Mouse (Mus musculus): Measurements from ENCODE around the gene Ilkap. TPM values are rescaled to one million over a fixed set of nuclear protein-coding genes. Genes with fewer than 3 reads are reported as not detected.

Gene Ilkap
- polyA plus RNA-seq, 1 experiment = 80.3 TPM

GRCm38 (mm10) chr1:91430761-91431160, 32.1 kb upstream of the Ilkap start:
- no peak overlapping the region for H3K4me2 ChIP-seq (ENCODE audit: low read depth)
- H3ac ChIP-seq (ENCODE audit: control insufficient read depth, insufficient read length) = no peak overlapping the region
- H3K79me2 ChIP-seq (ENCODE audit: control insufficient read depth, insufficient read depth) = no peaks in the 10 kb centered on the region
- TF ChIP-seq POLR2AphosphoS2 (IDR thresholded peaks at IDR 0.05; ENCODE audit: insufficient read length, low read depth) (no peak), MAX (IDR thresholded peaks at IDR 0.05; ENCODE audit: low read depth) (no peak)
- H3K4me3 ChIP-seq = no peak overlapping the region
- peaks cover 20% of the 10 kb centered on the region for H3K36me3 ChIP-seq (ENCODE audit: control insufficient read depth, insufficient read depth)
- H3K27me3 ChIP-seq (ENCODE audit: control insufficient read depth, insufficient read depth, insufficient read length) = no peaks in the 10 kb centered on the region

DNA sequence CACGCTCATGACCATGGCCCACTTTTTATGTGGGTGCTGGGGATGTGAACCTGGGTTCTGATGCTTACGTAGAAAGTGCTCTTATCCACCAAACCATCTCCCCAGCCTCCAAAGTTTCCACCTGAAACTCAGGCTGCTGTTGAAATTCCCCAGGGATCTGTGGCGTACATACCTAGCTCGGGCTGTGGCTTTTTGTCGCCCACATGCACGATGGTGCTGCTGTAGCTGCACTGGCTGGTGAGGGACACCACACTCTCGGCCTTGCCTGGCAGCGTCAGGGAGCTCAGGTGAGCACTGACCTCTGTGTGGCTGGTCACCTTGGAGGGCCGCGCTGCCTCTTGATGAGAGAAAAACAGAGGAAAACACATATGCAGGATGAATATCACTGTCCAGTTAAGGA, 30.6 kb upstream of the Ilkap start:
- Histone ChIP-seq H3K79me2 (ENCODE audit: control insufficient read depth, insufficient read depth) (no peaks in the 10 kb centered on the region), H3ac (ENCODE audit: control insufficient read depth, insufficient read length) (no peak overlapping the region), H3K36me3 (ENCODE audit: control insufficient read depth, insufficient read depth) (peaks cover 11% of the 10 kb centered on the region), H3K4me3 (no peak overlapping the region), H3K27me3 (ENCODE audit: control insufficient read depth, insufficient read depth, insufficient read length) (no peaks in the 10 kb centered on the region), H3K4me2 (ENCODE audit: low read depth) (no peak overlapping the region)
- TF ChIP-seq E2F4 (IDR thresholded peaks at IDR 0.05; ENCODE audit: insufficient read depth) (no peak), SRF (IDR thresholded peaks at IDR 0.05; ENCODE audit: control insufficient read depth, insufficient read length, low read depth) (no peak), POLR2AphosphoS2 (IDR thresholded peaks at IDR 0.05; ENCODE audit: insufficient read length, low read depth) (no peak), REST (IDR thresholded peaks at IDR 0.05; ENCODE audit: insufficient read depth, insufficient read length) (no peak)

- Histone ChIP-seq H3K36me3 (ENCODE audit: control insufficient read depth, insufficient read depth) (peaks cover 11% of the 10 kb centered on the region), H3K4me2 (ENCODE audit: low read depth) (no peak overlapping the region), H3K27me3 (ENCODE audit: control insufficient read depth, insufficient read depth, insufficient read length) (no peaks in the 10 kb centered on the region), H3K79me2 (ENCODE audit: control insufficient read depth, insufficient read depth) (no peaks in the 10 kb centered on the region), H3K4me3 (no peak overlapping the region), H3ac (ENCODE audit: control insufficient read depth, insufficient read length) (no peak overlapping the region)
- no peak for TF ChIP-seq CEBPB (IDR thresholded peaks at IDR 0.05; ENCODE audit: insufficient read depth, poor library complexity, severe bottlenecking)
- no peak for TF ChIP-seq REST (IDR thresholded peaks at IDR 0.05; ENCODE audit: insufficient read depth, insufficient read length)
- TF ChIP-seq E2F4 (IDR thresholded peaks at IDR 0.05; ENCODE audit: insufficient read depth) = no peak
- TF ChIP-seq MYOG (IDR thresholded peaks at IDR 0.05; ENCODE audit: control insufficient read depth in 1 of 3, insufficient read depth in 1 of 3, insufficient read length in 2 of 3, low read depth in 2 of 3) = no peak
- TF ChIP-seq MYOD1 (IDR thresholded peaks at IDR 0.05; ENCODE audit: control insufficient read depth in 1 of 3, insufficient read length in 2 of 3, low read depth in 2 of 3) = no peak
- no peak for TF ChIP-seq POLR2AphosphoS2 (IDR thresholded peaks at IDR 0.05; ENCODE audit: insufficient read length, low read depth)
- TF ChIP-seq TCF3 (IDR thresholded peaks at IDR 0.05; ENCODE audit: insufficient read length, low read depth) = no peak
- no peak for TF ChIP-seq SRF (IDR thresholded peaks at IDR 0.05; ENCODE audit: control insufficient read depth, insufficient read length, low read depth)
- TF ChIP-seq TCF12 (IDR thresholded peaks at IDR 0.05; ENCODE audit: insufficient read depth, poor library complexity, severe bottlenecking) = no peak
- TF ChIP-seq MAX (IDR thresholded peaks at IDR 0.05; ENCODE audit: low read depth) = no peak
- no peak for TF ChIP-seq USF1 (IDR thresholded peaks at IDR 0.05; ENCODE audit: low read depth)
Observed at GRCm38 (mm10) chr1:91428614-91429013, 30.0 kb upstream of the Ilkap start.

DNA sequence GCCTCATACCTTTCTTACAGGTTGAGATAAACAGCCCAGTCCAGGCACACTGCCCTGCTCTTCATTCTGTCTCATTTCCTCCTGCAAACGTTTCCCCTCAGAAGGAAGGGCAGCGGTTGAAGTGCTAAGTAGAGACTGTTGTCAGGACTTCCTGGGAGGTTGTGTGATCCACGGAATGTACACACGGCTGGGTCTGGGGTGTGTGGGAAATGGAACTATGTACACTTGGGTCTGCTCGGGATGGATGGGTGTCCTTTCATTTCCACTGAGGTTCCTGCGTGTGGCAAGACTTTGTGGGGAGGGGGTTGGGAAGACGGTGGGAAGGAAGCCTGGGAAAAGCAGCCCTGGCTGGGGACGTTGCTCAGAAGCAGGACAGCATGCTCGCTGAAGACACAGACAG, 27.8 kb upstream of the Ilkap start:
- Histone ChIP-seq H3K27me3 (ENCODE audit: control insufficient read depth, insufficient read depth, insufficient read length) (no peaks in the 10 kb centered on the region), H3ac (ENCODE audit: control insufficient read depth, insufficient read length) (no peak overlapping the region), H3K36me3 (ENCODE audit: control insufficient read depth, insufficient read depth) (peaks cover 8% of the 10 kb centered on the region), H3K79me2 (ENCODE audit: control insufficient read depth, insufficient read depth) (no peaks in the 10 kb centered on the region), H3K4me2 (ENCODE audit: low read depth) (no peak overlapping the region), H3K4me3 (no peak overlapping the region)
- TF ChIP-seq SRF (IDR thresholded peaks at IDR 0.05; ENCODE audit: control insufficient read depth, insufficient read length, low read depth) = no peak
- no peak for TF ChIP-seq MAX (IDR thresholded peaks at IDR 0.05; ENCODE audit: low read depth)

GRCm38 (mm10) chr1:91420601-91421065, 22.0 kb upstream of the Ilkap start:
- TF ChIP-seq TCF12 (IDR thresholded peaks at IDR 0.05; ENCODE audit: insufficient read depth, poor library complexity, severe bottlenecking) = no peak
- H3K36me3 ChIP-seq (ENCODE audit: control insufficient read depth, insufficient read depth) = peaks cover 7% of the 10 kb centered on the region

DNA sequence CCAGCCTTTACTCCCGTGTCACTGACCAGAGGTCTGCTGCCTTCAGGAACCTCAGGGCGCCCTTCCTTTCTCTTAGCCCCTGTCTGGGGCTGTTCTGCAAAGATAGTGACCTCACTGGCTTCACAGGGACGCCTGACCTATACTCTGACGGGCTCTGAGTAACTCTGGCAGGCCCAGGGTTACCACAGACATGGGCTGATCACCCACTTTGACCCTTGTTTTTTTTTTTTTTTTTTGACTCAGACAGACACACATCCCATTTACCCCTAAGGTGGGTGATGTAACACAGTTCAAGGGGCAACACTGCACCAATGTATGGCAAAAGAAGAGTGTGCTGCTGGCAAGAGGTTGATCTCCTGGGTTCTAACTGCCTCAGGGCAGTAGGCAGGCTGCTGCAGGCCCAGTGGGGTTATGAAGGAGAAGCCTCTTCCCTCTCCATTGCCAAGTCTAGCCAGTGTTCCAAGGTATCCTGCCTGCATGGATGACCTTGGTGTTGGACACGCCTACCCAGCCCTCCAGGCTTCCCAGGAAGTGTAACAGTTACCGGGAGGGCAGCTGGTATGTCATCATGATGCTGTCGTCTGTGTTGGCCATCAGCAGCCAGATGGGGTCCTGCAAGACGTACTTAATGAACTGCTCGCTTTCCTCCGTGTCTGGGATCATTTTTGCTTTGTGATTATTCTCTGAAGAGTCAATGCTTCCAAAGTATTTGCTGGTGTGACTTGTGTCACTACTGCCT, 21.4 kb upstream of the Ilkap start:
- Histone ChIP-seq H3K4me3 (no peak overlapping the region), H3K79me2 (ENCODE audit: control insufficient read depth, insufficient read depth) (no peaks in the 10 kb centered on the region), H3K36me3 (ENCODE audit: control insufficient read depth, insufficient read depth) (peaks cover 7% of the 10 kb centered on the region), H3K4me2 (ENCODE audit: low read depth) (no peak overlapping the region), H3ac (ENCODE audit: control insufficient read depth, insufficient read length) (no peak overlapping the region), H3K27me3 (ENCODE audit: control insufficient read depth, insufficient read depth, insufficient read length) (no peaks in the 10 kb centered on the region)
- TF ChIP-seq CEBPB (IDR thresholded peaks at IDR 0.05; ENCODE audit: insufficient read depth, poor library complexity, severe bottlenecking) = no peak
- no peak for TF ChIP-seq TCF12 (IDR thresholded peaks at IDR 0.05; ENCODE audit: insufficient read depth, poor library complexity, severe bottlenecking)
- TF ChIP-seq MAX (IDR thresholded peaks at IDR 0.05; ENCODE audit: low read depth) = no peak
- no peak for TF ChIP-seq USF1 (IDR thresholded peaks at IDR 0.05; ENCODE audit: low read depth)
- TF ChIP-seq POLR2AphosphoS2 (IDR thresholded peaks at IDR 0.05; ENCODE audit: insufficient read length, low read depth) = no peak
- TF ChIP-seq E2F4 (IDR thresholded peaks at IDR 0.05; ENCODE audit: insufficient read depth) = no peak

More at GRCm38 (mm10) chr1:91420601-91421065, 22.0 kb upstream of the Ilkap start:
- Histone ChIP-seq H3K4me3 (no peak overlapping the region), H3K4me2 (ENCODE audit: low read depth) (no peak overlapping the region), H3ac (ENCODE audit: control insufficient read depth, insufficient read length) (no peak overlapping the region), H3K27me3 (ENCODE audit: control insufficient read depth, insufficient read depth, insufficient read length) (no peaks in the 10 kb centered on the region), H3K79me2 (ENCODE audit: control insufficient read depth, insufficient read depth) (no peaks in the 10 kb centered on the region)

All from myocyte (in vitro differentiated cells).